In the genomic region with DNA sequence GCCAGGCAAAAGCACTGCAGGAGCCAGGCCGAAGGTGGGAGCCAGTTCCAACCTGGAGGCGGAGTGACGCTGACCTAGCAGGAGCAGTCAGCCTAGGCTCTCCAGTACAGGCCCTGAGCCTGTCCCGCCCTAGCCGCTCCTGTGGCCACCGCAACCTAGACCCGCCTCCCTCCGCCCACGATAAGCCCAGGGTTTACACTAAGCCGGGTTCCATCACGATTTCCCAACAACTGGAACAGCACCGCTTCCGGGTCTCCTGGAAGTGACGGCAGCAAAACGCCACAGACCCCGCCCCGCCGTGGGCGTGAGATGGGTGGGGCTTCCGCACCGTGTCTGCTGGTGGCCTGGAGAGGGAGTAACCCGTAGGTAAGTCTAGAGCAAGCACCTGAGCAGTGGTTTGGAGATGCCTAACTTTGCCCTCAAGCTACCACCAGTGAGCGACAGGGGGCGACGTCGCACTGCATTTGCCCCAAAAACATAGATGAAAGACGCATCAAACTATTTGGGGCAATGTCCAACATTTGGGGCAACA, we compare ENCODE assay signal across 8 mouse cellular contexts. TPM values are rescaled to one million over a fixed set of nuclear protein-coding genes. Genes with fewer than 3 reads are reported as not detected.
DNase-seq lines count a peak whose midpoint lies in the region; ATAC-seq and TF ChIP-seq lines count a peak whose summit lies in the region.

No protein-coding gene starts in this region.

- H3K27me3 ChIP-seq in kidney, embryonic 14.5 days (ENCODE audit: control insufficient read depth, insufficient read depth, low read length), result no peaks in the 10 kb centered on the region
- no peaks in the 10 kb centered on the region for H3K27me3 ChIP-seq in limb, embryonic 15.5 days

- TF ChIP-seq POLR2A in bone marrow macrophage, adult 2 months (IDR thresholded peaks at IDR 0.05; ENCODE audit: borderline replicate concordance, low read depth, low read length), result no peak
- TF ChIP-seq POLR2A in embryonic fibroblast, embryonic 13.5 days (IDR thresholded peaks at IDR 0.05; ENCODE audit: low read depth, low read length), result peak; percentile 84

- H3K27ac ChIP-seq in bone marrow macrophage, adult 2 months (ENCODE audit: insufficient read depth, low read depth, low read length), result no peak overlapping the region
- peak overlapping the region; percentile 51 for H3K27ac ChIP-seq in embryonic fibroblast, embryonic 13.5 days (ENCODE audit: insufficient read depth, low read length)
- H3K27ac ChIP-seq in kidney, embryonic 14.5 days (ENCODE audit: low read depth, low read length), result 0 out of 2 replicates have a peak overlapping the region, but pooled peaks have one; percentile 34
- peak overlapping the region; percentile 65 for H3K27ac ChIP-seq in limb, embryonic 15.5 days

- under 1% methylated on average over 27 of the region's 27 CpGs for WGBS in kidney, embryonic 14.5 days
- WGBS in limb, embryonic 15.5 days, result 1% methylated on average over 27 of the region's 27 CpGs

- peak; percentile 96 for DNase-seq in A20 (ENCODE audit: low read depth, low spot score)
- DNase-seq in heart, adult 9 months (ENCODE audit: low spot score in 2 of 2), result peak; percentile 92 to 96
- peak; percentile 92 to 95 for DNase-seq in monocyte, adult 2 months (ENCODE audit: low read depth in 1 of 2, low spot score in 2 of 2)
- DNase-seq in spleen, postnatal 36 days (ENCODE audit: low spot score in 2 of 2), result peak; percentile 94 to 96

- H3K9ac ChIP-seq in kidney, embryonic 14.5 days (ENCODE audit: low read depth, low read length), result peak overlapping the region; percentile 77
- peak overlapping the region; percentile 53 for H3K9ac ChIP-seq in limb, embryonic 15.5 days

- peak overlapping the region; percentile 75 for H3K4me2 ChIP-seq in kidney, embryonic 14.5 days (replicated peaks; ENCODE audit: low read depth, low read length)
- peak overlapping the region; percentile 87 for H3K4me2 ChIP-seq in limb, embryonic 15.5 days

- no peaks in the 10 kb centered on the region for H3K9me3 ChIP-seq in kidney, embryonic 14.5 days (ENCODE audit: control insufficient read depth, low read length)
- no peaks in the 10 kb centered on the region for H3K9me3 ChIP-seq in limb, embryonic 15.5 days

- peak overlapping the region; percentile 80 for H3K4me3 ChIP-seq in bone marrow macrophage, adult 2 months (ENCODE audit: insufficient read depth, low read length)
- peak overlapping the region; percentile 67 for H3K4me3 ChIP-seq in embryonic fibroblast, embryonic 13.5 days (ENCODE audit: insufficient read depth, low read length)
- peak overlapping the region; percentile 71 for H3K4me3 ChIP-seq in kidney, embryonic 14.5 days (ENCODE audit: low read length)
- peak overlapping the region; percentile 76 for H3K4me3 ChIP-seq in limb, embryonic 15.5 days

- peaks cover 33% of the 10 kb centered on the region for H3K36me3 ChIP-seq in kidney, embryonic 14.5 days (ENCODE audit: control insufficient read depth, insufficient read depth, low read length)
- H3K36me3 ChIP-seq in limb, embryonic 15.5 days, result peaks cover 37% of the 10 kb centered on the region

- ATAC-seq in kidney, embryonic 14.5 days (ENCODE audit: low FRiP score, low TSS enrichment), result peak; percentile 86
- ATAC-seq in limb, embryonic 15.5 days (ENCODE audit: insufficient number of reproducible peaks, low FRiP score, low TSS enrichment, low read depth), result peak; percentile 86

- TF ChIP-seq CTCF in bone marrow macrophage, adult 2 months (IDR thresholded peaks at IDR 0.05; ENCODE audit: low read depth, low read length), result no peak
- peak; percentile 83; the same call in 1 of the 2 replicates for TF ChIP-seq CTCF in embryonic fibroblast, embryonic 13.5 days (IDR thresholded peaks at IDR 0.05; ENCODE audit: borderline replicate concordance, insufficient read depth, low read length)

- peaks cover 26% of the 10 kb centered on the region for H3K4me1 ChIP-seq in bone marrow macrophage, adult 2 months (ENCODE audit: control insufficient read depth, insufficient read depth, low read length)
- peaks cover 5% of the 10 kb centered on the region; the same call in 1 of the 2 replicates for H3K4me1 ChIP-seq in embryonic fibroblast, embryonic 13.5 days (ENCODE audit: control insufficient read depth, insufficient read depth, low read length)
- peaks cover 30% of the 10 kb centered on the region for H3K4me1 ChIP-seq in kidney, embryonic 14.5 days (ENCODE audit: control insufficient read depth, insufficient read depth, low read length)
- peaks cover 45% of the 10 kb centered on the region for H3K4me1 ChIP-seq in limb, embryonic 15.5 days

RNA-seq across cellular contexts. Expression of gene Arf5, which starts 1.8 kb away (rescaled TPM):
- 152 and 156 TPM in 2 replicates for polyA plus RNA-seq in bone marrow macrophage, adult 2 months (2012; ENCODE audit: insufficient read depth, insufficient read length, missing spikeins)
- 103 and 128 TPM in 2 replicates for polyA plus RNA-seq in embryonic fibroblast, embryonic 13.5 days (2011; ENCODE audit: insufficient read length, low read depth, missing spikeins)
- polyA plus RNA-seq in kidney, embryonic 14.5 days (2014; fragmentation: Nextera tagmentation; extraction: Ambion mirVana), result 283 and 293 TPM in 2 replicates
- 395 and 420 TPM in 2 replicates for polyA plus RNA-seq in limb, embryonic 15.5 days (2015; fragmentation: Nextera tagmentation; extraction: Ambion mirVana)

RNA-seq across cellular contexts. Expression of gene Fscn3, which starts 6.1 kb away (rescaled TPM):
- not detected in 2 replicates for polyA plus RNA-seq in bone marrow macrophage, adult 2 months (2012; ENCODE audit: insufficient read depth, insufficient read length, missing spikeins)
- polyA plus RNA-seq in embryonic fibroblast, embryonic 13.5 days (2011; ENCODE audit: insufficient read length, low read depth, missing spikeins), result not detected in 2 replicates
- not detected in 2 replicates for polyA plus RNA-seq in kidney, embryonic 14.5 days (2014; fragmentation: Nextera tagmentation; extraction: Ambion mirVana)
- polyA plus RNA-seq in limb, embryonic 15.5 days (2015; fragmentation: Nextera tagmentation; extraction: Ambion mirVana), result not detected in 2 replicates

RNA-seq across cellular contexts. Expression of gene Gcc1, which starts 6.7 kb away (rescaled TPM):
- 8.4 and 10.3 TPM in 2 replicates for polyA plus RNA-seq in bone marrow macrophage, adult 2 months (2012; ENCODE audit: insufficient read depth, insufficient read length, missing spikeins)
- polyA plus RNA-seq in embryonic fibroblast, embryonic 13.5 days (2011; ENCODE audit: insufficient read length, low read depth, missing spikeins), result 15.3 and 15.4 TPM in 2 replicates
- 4.8 and 8.0 TPM in 2 replicates for polyA plus RNA-seq in kidney, embryonic 14.5 days (2014; fragmentation: Nextera tagmentation; extraction: Ambion mirVana)
- 10.6 and 11.9 TPM in 2 replicates for polyA plus RNA-seq in limb, embryonic 15.5 days (2015; fragmentation: Nextera tagmentation; extraction: Ambion mirVana)

RNA-seq across cellular contexts. Expression of gene Zfp800, which starts 23.7 kb away (rescaled TPM):
- polyA plus RNA-seq in bone marrow macrophage, adult 2 months (2012; ENCODE audit: insufficient read depth, insufficient read length, missing spikeins), result 12.9 and 15.5 TPM in 2 replicates
- 20.0 and 21.9 TPM in 2 replicates for polyA plus RNA-seq in embryonic fibroblast, embryonic 13.5 days (2011; ENCODE audit: insufficient read length, low read depth, missing spikeins)
- polyA plus RNA-seq in kidney, embryonic 14.5 days (2014; fragmentation: Nextera tagmentation; extraction: Ambion mirVana), result 22.7 and 23.2 TPM in 2 replicates
- polyA plus RNA-seq in limb, embryonic 15.5 days (2015; fragmentation: Nextera tagmentation; extraction: Ambion mirVana), result 15.1 and 17.1 TPM in 2 replicates

RNA-seq across cellular contexts. Expression of gene Pax4, which starts 27.6 kb away (rescaled TPM):
- polyA plus RNA-seq in bone marrow macrophage, adult 2 months (2012; ENCODE audit: insufficient read depth, insufficient read length, missing spikeins), result not detected in 2 replicates
- polyA plus RNA-seq in embryonic fibroblast, embryonic 13.5 days (2011; ENCODE audit: insufficient read length, low read depth, missing spikeins), result not detected in 2 replicates
- not detected in 2 replicates for polyA plus RNA-seq in kidney, embryonic 14.5 days (2014; fragmentation: Nextera tagmentation; extraction: Ambion mirVana)
- not detected in 2 replicates for polyA plus RNA-seq in limb, embryonic 15.5 days (2015; fragmentation: Nextera tagmentation; extraction: Ambion mirVana)
